Mouse (Mus musculus): ENCODE data around the gene Prss41.
"Not testable (repeated sequence)": the region's sequence is repeated elsewhere in the genome, so short reads cannot be mapped to it uniquely, and the experiment has no call there.

Prss41 gene

DNA sequence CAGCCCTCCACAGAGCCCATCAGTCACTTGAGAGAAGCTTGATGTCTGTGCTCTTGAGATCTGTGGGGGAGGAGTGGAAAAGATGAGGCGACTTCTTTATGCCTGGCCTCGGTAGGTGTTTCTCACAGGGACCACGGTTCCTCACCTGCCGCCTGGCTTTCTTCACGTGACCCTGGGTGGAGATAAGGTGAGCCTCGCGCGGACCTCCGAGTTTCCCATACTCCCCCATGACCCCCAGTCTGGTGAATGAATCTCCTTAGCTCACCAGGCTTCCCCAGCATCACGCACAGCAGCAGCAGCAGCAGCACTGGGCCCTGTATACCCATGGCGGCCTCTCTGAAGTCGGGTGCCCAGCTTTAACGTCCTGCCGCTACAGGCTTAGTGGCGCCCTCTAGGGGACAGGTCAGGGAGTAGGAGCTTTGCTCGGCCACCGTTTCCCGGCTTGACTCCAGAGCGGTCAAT, at the start of gene Prss41, which contains the start of gene Prss32:
TSS of gene Prss41 (minus strand) at position 361 of the 462 bp plus-strand sequence.
TSS of gene Prss32 (plus strand) at position 44 of the 462 bp plus-strand sequence.
- DNase-seq (ENCODE audit: low spot score in 2 of 2), result no peak

GRCm38 (mm10) chr17:23880576-23880975, 36.6 kb upstream of the Prss41 start, which contains the start of the genes Dcpp1 and Dcpp2:
TSS of gene Dcpp1 (plus strand) at chr17:23880876.
TSS of gene Dcpp2 (plus strand) at chr17:23880880.
- not testable (repeated sequence) for DNase-seq (ENCODE audit: low spot score in 2 of 2)

GRCm38 (mm10) chr17:23877166-23877565, 33.2 kb upstream of the Prss41 start:
- DNase-seq (ENCODE audit: low spot score in 2 of 2), result peak in 1 of 2 experiments; percentile 7

GRCm38 (mm10) chr17:23876741-23877140, 32.8 kb upstream of the Prss41 start:
- DNase-seq (ENCODE audit: low spot score in 2 of 2), result peak; percentile 25 to 46

DNA sequence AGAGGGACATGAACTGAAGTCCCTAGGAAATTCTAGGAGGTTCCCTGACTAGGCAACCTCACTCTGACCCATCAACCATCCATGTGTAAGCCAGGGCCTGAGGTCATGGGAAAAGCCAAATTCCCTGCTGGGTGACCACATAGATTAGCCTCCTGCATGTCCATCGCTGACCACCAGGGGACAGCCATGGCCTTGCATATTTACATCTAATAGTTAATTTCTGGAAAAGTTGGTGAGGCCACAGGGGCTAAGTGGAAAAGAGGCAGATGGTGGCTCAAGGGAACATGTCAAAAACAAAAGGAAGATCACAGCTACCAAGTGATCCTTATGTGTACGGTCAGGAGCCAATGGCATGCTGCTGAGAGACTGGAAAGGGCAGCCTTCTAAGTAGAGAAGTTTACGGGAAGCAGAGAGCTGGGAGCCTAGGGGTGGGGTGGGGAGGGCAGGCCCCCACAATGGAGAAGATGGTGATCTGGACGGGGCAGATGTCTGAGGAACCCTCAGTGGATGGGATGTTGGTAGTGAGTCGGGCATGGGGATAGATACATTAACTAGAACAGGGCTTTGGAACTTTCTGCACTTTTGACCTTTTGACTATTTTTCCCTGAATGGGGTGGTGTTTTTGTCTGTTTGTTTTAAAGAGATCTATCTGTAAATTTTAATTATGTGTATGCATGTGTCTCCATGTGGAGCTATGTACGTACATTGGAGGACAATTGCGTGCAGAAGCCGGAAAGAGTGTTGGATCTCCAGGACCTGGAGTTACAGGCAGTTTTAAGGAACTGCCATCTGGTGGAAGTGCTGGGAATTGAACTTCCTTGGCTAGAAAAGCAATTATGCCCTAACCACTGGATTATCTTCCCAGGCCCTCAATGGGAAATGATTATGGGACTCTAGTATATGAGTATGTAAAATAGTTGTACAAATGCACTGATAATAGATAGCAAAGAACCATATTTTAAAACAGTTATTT, 30.2 kb upstream of the Prss41 start:
- DNase-seq (ENCODE audit: low spot score in 2 of 2), result peak in 1 of 2 experiments; percentile 46

GRCm38 (mm10) chr17:23868513-23868912, 24.5 kb upstream of the Prss41 start:
- DNase-seq (ENCODE audit: low spot score in 2 of 2), result no peak

- no peak for DNase-seq (ENCODE audit: low spot score in 2 of 2)
Measured at GRCm38 (mm10) chr17:23867756-23868155, 23.8 kb upstream of the Prss41 start, which contains the start of gene Prss21. TSS of gene Prss21 (plus strand) at chr17:23868056.

- DNase-seq (ENCODE audit: low spot score in 2 of 2), result no peak
Measured at GRCm38 (mm10) chr17:23862926-23863325, 19.0 kb upstream of the Prss41 start.

DNA sequence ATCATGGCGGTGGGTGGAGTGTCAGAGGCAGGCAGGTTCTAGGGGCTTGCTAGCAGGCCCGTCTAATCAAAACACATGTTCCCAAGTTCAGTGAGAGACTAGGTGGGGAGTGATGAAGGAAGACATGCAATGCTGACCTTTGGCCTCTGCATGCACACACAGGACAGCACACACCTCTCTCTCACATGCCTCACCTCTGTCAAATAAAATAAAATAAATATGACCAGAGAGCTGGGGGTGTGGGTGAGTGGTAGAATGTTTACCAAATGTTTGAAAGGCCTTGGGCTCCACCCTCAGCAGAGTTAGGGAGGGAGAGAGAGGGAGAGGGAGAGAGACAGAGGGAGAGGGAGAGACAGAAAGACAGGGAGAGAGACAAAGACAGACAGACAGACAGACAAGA, 13.9 kb upstream of the Prss41 start:
- DNase-seq (ENCODE audit: low spot score in 2 of 2), result no peak

DNA sequence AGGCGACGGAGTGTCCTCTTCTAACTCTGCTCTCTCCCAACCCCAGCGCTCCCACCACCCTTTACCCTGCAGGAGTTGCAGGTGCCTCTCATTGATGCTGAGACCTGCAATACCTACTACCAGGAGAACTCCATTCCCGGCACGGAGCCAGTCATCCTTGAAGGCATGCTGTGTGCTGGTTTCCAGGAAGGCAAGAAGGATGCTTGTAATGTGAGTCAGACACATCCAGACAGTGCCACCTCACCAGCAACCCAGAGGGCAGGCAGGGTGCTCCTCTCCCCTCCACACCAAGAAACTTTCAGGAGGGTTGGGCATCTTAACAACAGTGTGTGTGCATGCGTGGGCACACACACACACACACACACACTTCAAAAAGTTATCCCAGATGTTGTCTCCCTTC, 13.2 kb upstream of the Prss41 start:
- no peak for DNase-seq (ENCODE audit: low spot score in 2 of 2)

DNA sequence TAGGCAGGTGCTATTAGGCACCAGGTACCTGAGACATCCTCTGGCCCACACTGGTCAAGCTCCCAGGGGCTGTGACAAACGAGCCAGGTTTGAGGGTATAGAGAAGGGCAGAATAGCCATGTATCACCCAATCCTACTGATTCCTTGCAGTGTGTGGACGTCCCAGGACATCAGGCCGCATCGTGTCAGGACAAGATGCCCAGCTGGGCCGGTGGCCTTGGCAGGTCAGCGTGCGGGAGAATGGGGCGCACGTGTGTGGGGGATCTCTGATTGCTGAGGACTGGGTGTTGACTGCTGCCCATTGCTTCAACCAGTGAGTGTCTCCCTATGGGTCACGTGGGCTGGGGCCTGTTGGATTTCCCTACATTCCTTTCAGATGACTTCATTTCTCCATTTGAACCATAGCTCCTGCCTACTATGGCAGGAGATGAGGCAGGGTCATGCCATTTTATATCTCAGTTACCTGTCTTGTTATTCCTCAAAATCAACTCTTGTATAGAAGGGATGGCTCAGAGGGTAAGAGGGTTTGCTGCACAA, 10.3 kb upstream of the Prss41 start:
- no peak for DNase-seq (ENCODE audit: low spot score in 2 of 2)

DNA sequence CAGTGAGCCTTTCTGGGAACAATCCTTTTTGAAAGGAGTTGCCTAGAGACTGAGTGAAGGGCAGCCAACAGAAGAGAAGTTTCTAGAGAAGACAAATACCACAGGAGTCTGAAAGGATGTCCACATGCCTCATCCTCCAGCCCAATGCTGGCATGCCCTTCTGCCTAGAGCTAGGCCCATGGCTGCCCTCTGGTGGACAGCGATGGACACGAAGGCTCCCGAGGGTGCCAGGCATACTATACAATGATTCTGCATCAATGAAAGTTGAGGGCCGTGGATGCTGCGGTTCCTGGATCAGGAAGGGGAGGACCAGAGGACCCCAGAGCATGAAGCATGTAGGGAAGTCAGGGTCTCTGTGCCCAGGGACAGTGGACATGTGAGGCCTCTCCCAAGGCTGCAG, 9.3 kb upstream of the Prss41 start:
- DNase-seq (ENCODE audit: low spot score in 2 of 2), result no peak

DNA sequence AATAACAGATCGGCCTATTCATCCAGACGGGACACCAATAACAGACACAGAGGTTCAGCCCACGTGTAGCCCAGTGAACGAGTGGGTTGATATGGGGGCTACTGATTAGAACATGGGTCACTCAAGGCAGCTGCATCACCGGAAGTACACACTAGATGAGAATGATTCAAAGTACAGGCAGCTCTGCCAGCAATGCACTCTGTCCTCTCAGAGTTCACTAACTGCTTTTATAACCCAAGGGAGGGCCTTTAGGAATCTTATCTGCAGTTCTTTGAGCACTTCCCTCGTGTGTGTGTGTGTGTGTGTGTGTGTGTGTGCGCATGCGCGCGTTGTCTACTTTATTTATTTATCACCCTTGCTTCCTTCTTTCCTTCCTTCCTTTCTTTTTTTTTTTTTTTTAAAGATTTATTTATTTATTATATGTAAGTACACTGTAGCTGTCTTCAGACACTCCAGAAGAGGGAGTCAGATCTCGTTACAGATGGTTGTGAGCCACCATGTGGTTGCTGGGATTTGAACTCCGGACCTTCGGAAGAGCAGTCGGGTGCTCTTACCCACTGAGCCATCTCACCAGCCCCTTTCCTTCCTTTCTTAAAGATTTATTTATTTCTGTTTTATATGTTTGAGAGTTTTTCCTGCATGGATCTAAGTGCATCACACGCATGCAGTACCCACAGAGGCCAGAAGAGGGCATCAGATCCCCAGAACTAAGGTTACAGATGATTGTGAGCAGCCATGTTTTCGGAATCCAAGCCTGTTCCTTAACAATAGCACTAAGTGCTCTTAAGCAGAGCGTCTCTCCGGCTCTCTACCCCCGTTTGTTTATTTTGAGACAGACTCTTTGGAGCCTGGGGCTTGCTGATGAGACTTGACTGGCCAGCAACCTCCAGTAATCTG, 7.1 kb upstream of the Prss41 start:
- DNase-seq (ENCODE audit: low spot score in 2 of 2), result peak in 1 of 2 experiments; percentile 66

DNA sequence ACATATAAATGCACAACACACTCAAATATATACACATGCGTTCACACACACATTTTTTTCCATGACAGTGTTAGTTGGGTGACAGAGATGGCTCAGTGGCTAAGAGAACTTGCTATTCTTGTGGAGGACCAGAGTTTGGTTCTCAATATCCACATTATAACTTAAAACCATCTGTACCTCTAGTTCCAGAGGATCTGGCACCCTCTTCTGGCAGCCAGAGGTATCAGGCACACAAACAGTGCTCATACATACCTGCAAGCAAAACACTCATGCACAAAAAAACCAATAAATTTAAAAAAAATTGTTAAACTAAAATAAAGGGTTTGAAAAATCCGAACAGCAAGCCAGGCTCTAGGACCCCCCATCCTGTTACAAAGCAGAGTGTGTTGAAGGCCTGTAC, 6.1 kb upstream of the Prss41 start:
- DNase-seq (ENCODE audit: low spot score in 2 of 2), result no peak

- DNase-seq (ENCODE audit: low spot score in 2 of 2), result no peak
Measured at GRCm38 (mm10) chr17:23843141-23843811, 696 bp downstream of the Prss41 start.

GRCm38 (mm10) chr17:23841145-23841544, 2.8 kb downstream of the Prss41 start:
- DNase-seq (ENCODE audit: low spot score in 2 of 2), result peak in 1 of 2 experiments; percentile 63

DNA sequence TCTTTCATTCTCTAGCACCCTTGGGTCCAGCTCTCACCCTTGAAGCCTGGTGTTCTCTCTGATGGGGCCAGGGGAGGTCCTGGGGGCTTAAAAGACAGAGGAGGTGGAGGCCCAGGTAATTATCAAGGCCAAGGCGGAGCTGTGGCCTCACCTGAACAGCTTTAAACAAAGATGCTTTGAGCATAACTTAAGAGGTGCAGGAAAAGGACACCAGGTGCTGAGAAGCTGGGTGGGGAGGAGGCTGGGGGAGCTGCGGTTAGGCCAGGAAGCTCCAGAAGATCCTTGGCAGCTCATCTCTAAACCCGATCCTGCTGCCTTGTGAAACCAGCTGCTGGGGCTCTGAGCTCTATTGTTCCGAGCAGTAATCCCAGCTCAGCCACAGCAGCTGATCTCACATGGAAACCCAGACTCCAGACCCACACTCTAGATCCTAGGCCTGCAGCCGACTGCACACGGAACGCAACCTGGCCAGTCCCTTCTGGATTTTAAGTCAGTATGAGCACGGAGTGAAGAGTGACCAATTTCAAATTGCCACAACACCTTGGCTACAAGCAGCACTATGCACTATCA, 7.9 kb downstream of the Prss41 start, which contains the start of gene Prss33:
TSS of gene Prss33 (minus strand) at position 51 of the 570 bp plus-strand sequence.
- DNase-seq (ENCODE audit: low spot score in 2 of 2), result no peak

GRCm38 (mm10) chr17:23831201-23831600, 12.8 kb downstream of the Prss41 start:
- DNase-seq (ENCODE audit: low spot score in 2 of 2), result no peak

DNA sequence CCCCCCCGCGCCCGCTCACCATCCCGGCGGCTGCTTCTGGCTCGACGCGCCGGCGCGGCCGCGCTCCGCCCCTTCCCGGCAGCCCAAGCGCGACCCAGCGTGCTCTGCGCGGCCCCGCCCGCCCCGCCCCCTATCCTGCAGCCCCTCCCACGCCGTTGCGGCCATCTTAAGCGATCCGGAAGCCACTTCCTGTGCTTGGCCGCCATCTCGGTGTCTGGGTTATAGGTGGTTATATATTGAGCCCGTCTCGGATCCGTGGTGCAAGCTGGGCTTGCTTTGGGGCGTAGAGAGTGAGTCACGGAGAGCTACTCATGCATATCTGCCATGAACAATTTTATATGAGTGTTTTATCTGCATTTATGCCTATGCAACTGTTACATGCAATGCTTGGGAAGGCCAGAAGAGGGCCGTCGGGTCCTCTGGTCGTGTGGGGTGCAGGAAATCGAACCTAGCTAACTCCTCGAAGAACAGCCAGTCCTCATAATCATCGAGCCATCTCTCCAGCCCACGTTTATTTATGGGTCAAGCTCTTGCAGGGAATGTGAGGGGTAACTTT, 14.8 kb downstream of the Prss41 start, which contains the start of gene Elob:
TSS of gene Elob (minus strand) at position 73 of the 556 bp plus-strand sequence.
- peak; percentile 62 to 86 for DNase-seq (ENCODE audit: low spot score in 2 of 2)
